Mouse (Mus musculus) embryonic stem cell, embryonic (primary cell): ENCODE results near the gene Lipa.

Experiments
- CTCF ChIA-PET, 4 experiments: fragments of 300-600 bp in 2 of 4; fragments of 350-600 bp in 2 of 4; sonication (Branson Sonifier 250); formaldehyde crosslinking; loops; one replicate each; lab custom pipeline; 2022; ENCODE audit warnings: inconsistent platforms in 2 of 4; lab: Charles Lee
- POLR2A ChIA-PET, 4 experiments: fragments of 300-600 bp in 2 of 4; fragments of 350-600 bp in 2 of 4; sonication (Branson Sonifier 250); formaldehyde crosslinking; loops; one replicate each; lab custom pipeline; 2022; ENCODE audit warnings: antibody characterized with exemption in 4 of 4, inconsistent platforms in 1 of 4; lab: Charles Lee

Lipa gene

GRCm38 (mm10) chr19:34539422-34539821 lies 12.1 kb upstream of the Lipa start:
- CTCF ChIA-PET, result interaction anchor here in 1 of 4 experiments (1.0 kb wide), 1 partner anchor 9 kb away, joined by 3 read pairs; no protein-coding TSS in a partner anchor
- POLR2A ChIA-PET, result interaction anchor here in 1 of 4 experiments (0.6 kb wide), 1 partner anchor 208 kb away, joined by 5 read pairs; no protein-coding TSS in a partner anchor

DNA sequence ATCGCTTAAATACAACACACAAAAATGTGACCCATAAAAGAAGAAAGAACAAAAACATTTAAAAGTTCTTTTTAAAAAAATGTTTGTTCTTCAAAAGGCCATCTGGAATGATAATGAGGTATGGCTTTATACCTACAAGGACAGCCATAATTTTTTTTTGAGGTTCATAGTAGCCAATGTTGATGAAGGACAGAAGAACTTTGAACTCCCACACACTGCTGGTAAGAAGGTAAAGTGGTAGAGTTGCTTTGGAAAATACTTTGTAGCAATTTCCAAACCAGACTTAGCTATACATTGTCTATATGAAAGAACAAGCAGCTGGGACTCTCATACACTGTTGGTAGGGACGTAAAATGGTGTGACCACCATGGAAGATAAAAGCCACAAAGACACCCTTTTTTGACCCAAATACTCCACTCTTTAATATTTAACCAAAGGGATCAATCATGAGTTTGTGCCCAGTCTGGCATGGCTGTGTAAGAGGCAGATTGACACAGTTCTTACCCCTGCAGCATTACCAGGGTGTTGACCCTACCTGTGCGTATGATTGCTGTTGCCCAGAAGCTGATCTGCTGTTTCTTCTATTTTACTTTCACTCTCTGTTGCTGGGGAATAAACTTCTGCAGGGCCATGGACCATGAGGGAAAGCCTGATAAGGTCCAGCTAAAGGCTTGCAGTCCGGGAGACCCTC lies 4.9 kb upstream of the Lipa start:
- ChIA-PET POLR2A (interaction anchor here in 1 of 4 experiments (1.4 kb wide), 1 partner anchor 18 kb away, joined by 3 read pairs; the partner anchor contains the start of gene Ifit2), CTCF (interaction anchor here in 1 of 4 experiments (1.1 kb wide), 1 partner anchor 18 kb away, joined by 6 read pairs; the partner anchor contains the start of gene Ifit2)

DNA sequence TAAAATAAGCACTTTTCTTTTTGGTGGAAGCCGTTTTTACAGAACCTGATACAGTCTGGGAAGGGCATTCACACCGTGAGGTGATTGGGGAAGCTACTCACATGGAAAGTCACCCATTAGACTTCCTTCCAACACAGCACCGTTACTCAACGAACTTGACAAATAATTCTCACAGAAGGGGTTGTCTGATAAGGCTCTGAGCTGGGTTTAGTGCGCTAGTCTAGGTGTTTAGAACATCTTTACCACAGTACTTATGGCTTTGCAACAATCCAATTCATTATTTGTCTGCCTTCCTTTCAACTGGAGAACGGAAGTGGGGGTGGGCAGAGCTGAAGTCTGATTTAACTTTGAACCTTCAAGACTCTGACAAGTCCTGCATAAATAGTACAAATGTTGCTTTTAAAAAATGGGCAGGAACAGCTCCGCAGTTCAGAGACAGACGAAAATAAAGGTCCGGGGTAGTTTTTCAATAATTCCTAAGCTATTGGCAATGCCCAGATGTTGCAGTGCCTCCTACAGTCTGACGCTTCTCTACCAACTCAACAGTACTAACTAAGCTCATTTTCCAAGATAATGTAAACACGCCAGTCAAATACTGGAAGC lies 852 bp downstream of the Lipa start:
- CTCF ChIA-PET, result interaction anchor here (0.8 to 3.0 kb wide), 6 partner anchors 22 to 26 kb away, joined by 4 to 9 read pairs (median 6); partner anchors contain the start of gene Ifit2 (in 4 of the 4)
- POLR2A ChIA-PET, result interaction anchor here in 1 of 4 experiments (0.8 to 1.7 kb wide), 2 partner anchors 11 to 24 kb away, joined by 3 to 5 read pairs; partner anchors contain the start of gene Ifit2

- ChIA-PET POLR2A (interaction anchor here in 2 of 4 experiments (0.7 to 0.9 kb wide), 2 partner anchors 411 to 1133 kb away, joined by 4 to 5 read pairs; no protein-coding TSS in a partner anchor), CTCF (interaction anchor here in 2 of 4 experiments (1.1 to 3.0 kb wide), 2 partner anchors 24 kb away, joined by 5 to 7 read pairs; no protein-coding TSS in a partner anchor)
These were observed 2.6 kb downstream of the Lipa start for GRCm38 (mm10) chr19:34524646-34525045.

DNA sequence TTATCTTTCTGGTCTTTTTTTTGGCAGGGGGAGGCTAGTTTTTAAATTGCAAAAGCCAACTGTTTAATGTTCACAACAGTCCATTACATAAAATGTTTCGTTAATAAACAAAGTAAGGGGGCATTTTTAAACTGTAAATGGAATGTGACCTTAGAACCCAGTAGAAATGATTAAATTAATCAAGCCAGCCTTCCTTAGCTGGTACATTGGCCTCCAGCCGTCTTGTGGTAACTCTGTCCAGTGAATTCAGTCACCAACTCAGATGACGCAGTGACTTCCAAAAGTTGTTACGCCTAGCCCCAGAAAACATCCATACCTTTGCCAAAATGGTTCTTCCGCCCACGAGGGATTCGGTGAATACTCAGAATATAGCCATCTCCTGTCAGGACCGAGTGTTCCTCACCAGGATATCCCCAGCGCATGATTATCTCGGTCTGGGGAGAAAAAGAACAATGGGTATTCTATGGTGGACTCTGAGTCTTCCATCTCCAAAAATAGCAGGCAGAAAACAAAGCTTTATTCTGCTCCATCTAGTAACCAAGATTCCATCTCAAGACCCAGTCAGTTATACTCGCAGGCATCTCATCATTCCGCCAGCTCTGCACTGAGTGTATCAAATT lies 4.1 kb downstream of the Lipa start:
- ChIA-PET CTCF (no interaction called here), POLR2A (no interaction called here)

DNA sequence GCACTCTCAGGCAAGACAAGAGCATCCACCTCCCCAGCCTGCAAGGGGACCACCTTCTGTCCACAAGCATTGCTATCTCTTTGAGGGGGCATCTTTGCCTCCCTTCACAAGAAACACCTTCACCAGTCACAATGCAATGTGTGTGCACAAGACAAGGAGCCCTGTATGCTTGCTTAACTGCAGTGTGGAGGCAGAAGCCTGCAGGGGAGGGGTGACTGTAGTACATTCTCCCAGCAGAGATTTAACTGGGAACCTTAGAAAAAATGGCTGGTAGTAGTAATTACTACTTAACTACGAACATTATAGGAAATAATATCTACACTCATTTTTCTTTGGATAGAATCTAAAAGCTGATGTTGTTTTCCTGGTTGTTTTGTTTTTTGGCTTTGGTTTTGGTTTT lies 5.3 kb downstream of the Lipa start:
- ChIA-PET POLR2A (no interaction called here), CTCF (no interaction called here)

- POLR2A ChIA-PET, result no interaction called here
- CTCF ChIA-PET, result no interaction called here
These were observed 5.9 kb downstream of the Lipa start for GRCm38 (mm10) chr19:34521361-34521760.

DNA sequence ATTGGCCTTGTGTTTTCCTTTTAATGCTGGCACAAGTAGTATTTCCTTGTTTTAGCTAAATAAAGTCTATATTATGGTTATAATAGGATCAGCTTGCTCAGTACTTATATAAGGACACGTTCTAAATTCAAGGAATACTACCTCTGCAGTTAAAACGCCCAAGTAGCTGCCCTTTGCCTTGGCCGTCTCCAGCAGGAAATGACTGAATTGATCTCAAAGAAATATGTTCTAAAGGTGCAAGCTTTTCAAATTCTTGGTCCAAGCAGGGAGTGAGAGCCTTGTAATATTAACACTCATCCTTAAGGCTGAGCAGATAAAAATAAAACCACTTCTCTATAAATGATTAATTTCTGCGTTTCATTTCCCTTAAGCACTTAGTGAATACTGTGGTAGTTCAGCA lies 7.2 kb downstream of the Lipa start:
- POLR2A ChIA-PET, result interaction anchor here in 1 of 4 experiments (0.6 to 1.0 kb wide), 2 partner anchors 50 to 202 kb away, joined by 3 to 6 read pairs; no protein-coding TSS in a partner anchor
- CTCF ChIA-PET, result no interaction called here

DNA sequence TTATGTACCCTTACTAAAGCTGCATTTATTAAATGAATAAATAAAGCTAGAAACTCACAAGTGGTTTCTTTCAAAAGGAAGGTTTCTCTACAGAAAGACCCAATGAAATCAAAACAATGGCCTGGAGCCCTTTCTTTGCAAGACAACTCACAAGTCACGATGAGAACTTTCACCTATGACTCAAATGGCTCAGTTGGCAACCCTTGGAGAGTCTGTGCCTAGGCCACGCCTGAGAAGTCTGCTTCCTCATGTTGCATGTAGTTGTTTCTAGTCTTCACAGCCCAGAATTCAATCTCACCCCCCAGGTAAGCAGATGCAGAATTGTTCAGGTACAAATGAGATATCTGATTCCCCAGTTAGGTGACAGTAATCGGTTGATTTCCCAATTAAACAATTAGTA lies 7.6 kb downstream of the Lipa start:
- CTCF ChIA-PET, result no interaction called here

GRCm38 (mm10) chr19:34518786-34519185 lies 8.5 kb downstream of the Lipa start:
- CTCF ChIA-PET, result no interaction called here
- POLR2A ChIA-PET, result no interaction called here

More for the DNA sequence above, 7.6 kb downstream of the Lipa start:
- POLR2A ChIA-PET, result interaction anchor here in 1 of 4 experiments (0.6 to 1.0 kb wide), 2 partner anchors 51 to 202 kb away, joined by 3 to 6 read pairs; no protein-coding TSS in a partner anchor

- ChIA-PET CTCF (interaction anchor here in 2 of 4 experiments (1.0 to 1.3 kb wide), 2 partner anchors 17 to 119 kb away, joined by 3 to 5 read pairs; no protein-coding TSS in a partner anchor), POLR2A (no interaction called here)
These were observed 9.3 kb downstream of the Lipa start for GRCm38 (mm10) chr19:34517812-34518594.

- CTCF ChIA-PET, result interaction anchor here in 3 of 4 experiments (1.0 to 1.3 kb wide), 3 partner anchors 17 to 120 kb away, joined by 3 to 5 read pairs (median 4); no protein-coding TSS in a partner anchor
- POLR2A ChIA-PET, result interaction anchor here in 1 of 4 experiments (1.7 kb wide), 1 partner anchor 296 kb away, joined by 3 read pairs; no protein-coding TSS in a partner anchor
These were observed 10.1 kb downstream of the Lipa start for GRCm38 (mm10) chr19:34517197-34517596.

GRCm38 (mm10) chr19:34516346-34516745 lies 10.9 kb downstream of the Lipa start:
- CTCF ChIA-PET, result interaction anchor here in 1 of 4 experiments (1.0 kb wide), 1 partner anchor 16 kb away, joined by 4 read pairs; no protein-coding TSS in a partner anchor

DNA sequence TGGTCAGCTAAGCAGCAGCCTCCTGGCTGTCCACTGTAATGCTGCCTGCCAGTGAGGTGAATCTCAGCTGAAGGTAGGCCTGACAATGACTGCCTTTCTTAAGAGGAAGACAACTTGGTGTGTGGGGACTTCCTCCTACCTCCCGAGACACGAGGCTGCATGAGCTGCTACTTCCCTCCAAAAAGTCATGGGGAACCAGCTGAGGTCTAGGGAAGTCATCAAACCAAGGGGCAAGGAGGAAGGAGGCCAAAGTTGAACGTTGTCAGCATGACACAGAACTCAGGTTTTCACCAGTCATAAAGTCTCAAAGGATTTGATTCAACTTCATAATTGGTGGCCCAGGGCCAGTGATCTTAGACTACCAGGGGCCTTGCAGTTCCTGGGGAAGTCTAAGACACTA lies 11.6 kb downstream of the Lipa start:
- CTCF ChIA-PET, result interaction anchor here in 1 of 4 experiments (0.6 kb wide), 1 partner anchor 42 kb away, joined by 3 read pairs; no protein-coding TSS in a partner anchor
- POLR2A ChIA-PET, result interaction anchor here in 1 of 4 experiments (0.7 to 1.7 kb wide), 3 partner anchors 11 to 295 kb away, joined by 3 read pairs; partner anchors contain the start of gene Ch25h

More at GRCm38 (mm10) chr19:34516346-34516745, 10.9 kb downstream of the Lipa start:
- POLR2A ChIA-PET, result interaction anchor here in 1 of 4 experiments (0.6 to 1.7 kb wide), 2 partner anchors 295 to 303 kb away, joined by 3 read pairs; no protein-coding TSS in a partner anchor

- ChIA-PET POLR2A (interaction anchor here in 1 of 4 experiments (0.7 kb wide), 1 partner anchor 409 kb away, joined by 3 read pairs; no protein-coding TSS in a partner anchor), CTCF (interaction anchor here in 1 of 4 experiments (0.9 kb wide), 1 partner anchor 40 kb away, joined by 3 read pairs; the partner anchor contains the start of gene Ifit2)
These were observed 15.7 kb downstream of the Lipa start for GRCm38 (mm10) chr19:34511528-34511927.

DNA sequence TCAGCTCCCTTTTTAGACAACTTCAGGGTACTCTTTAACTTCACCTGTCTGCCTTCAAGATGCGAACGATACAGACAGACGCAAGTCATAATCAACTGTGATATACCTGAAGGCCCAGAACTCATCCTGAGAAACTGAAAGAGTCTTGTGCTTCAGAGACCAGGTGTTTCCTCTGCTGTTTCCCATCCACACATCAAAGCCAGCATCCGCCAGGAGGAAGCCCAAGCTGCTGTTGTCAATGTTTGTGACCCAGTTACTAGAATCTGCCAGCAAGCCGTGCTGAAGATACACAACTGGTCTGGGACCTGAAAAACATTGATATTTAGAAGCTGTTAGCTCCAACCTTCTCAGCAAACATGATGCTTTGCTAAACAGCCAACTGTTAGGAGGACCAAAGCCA lies 16.6 kb downstream of the Lipa start:
- ChIA-PET POLR2A (no interaction called here), CTCF (no interaction called here)

DNA sequence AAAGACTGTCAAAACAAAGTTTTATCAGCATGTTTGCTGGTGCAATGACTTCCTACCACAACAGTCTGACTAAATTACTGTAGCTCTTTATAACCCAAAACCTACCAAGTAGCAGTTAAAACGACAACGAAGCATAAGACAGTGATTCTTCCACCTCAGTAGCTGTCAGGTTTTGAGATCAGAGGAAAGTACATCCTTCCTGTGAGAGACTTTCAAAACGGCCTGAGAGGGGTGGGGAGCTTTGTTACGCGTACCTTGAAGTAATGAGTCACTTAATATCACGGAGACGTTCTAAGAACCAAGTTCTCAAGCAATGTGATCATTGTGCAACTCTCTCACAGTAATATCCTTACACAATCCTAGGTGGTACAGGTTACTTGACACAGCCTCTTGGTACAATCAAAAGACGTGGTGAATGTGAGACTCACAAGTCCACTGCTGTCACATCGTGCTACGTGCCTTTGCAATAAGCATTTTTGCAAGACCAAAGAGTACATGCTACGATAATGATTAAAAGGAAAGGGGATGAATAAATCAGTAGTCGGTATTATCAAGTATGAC lies 22.0 kb downstream of the Lipa start:
- ChIA-PET CTCF (interaction anchor here in 1 of 4 experiments (1.0 kb wide), 1 partner anchor 43 kb away, joined by 3 read pairs; no protein-coding TSS in a partner anchor), POLR2A (no interaction called here)
